Mouse (Mus musculus) myocyte (in vitro differentiated cells): Measurements from ENCODE around the gene Nsun2. TPM values are rescaled to one million over a fixed set of nuclear protein-coding genes. Genes with fewer than 3 reads are reported as not detected.

Experiments
- H3K27me3 ChIP-seq: one replicate; pipeline ENCODE4 v1.6.1; 2011; ENCODE audit not compliant: control insufficient read depth, insufficient read depth, insufficient read length
- H3K36me3 ChIP-seq: one replicate; pipeline ENCODE4 v1.6.1; 2011; ENCODE audit not compliant: control insufficient read depth, insufficient read depth
- H3K4me2 ChIP-seq: one replicate; pipeline ENCODE4 v1.6.1; 2011; ENCODE audit warnings: low read depth, control low read depth
- H3K4me3 ChIP-seq: one replicate; pipeline ENCODE4 v1.5.1; 2011; ENCODE audit warnings: mild to moderate bottlenecking, control low read depth, moderate library complexity
- H3K79me2 ChIP-seq: one replicate; pipeline ENCODE4 v1.6.1; 2011; ENCODE audit not compliant: control insufficient read depth, insufficient read depth
- H3ac ChIP-seq: one replicate; pipeline ENCODE4 v1.6.1; 2011; ENCODE audit not compliant: control insufficient read depth, insufficient read length
- CEBPB ChIP-seq: IDR thresholded peaks from 2 replicates; pipeline ENCODE4 v1.6.1; 2011; ENCODE audit warnings: mild to moderate bottlenecking, moderate library complexity; ENCODE audit not compliant: poor library complexity, insufficient read depth, severe bottlenecking
- E2F4 ChIP-seq: IDR thresholded peaks from one replicate; pipeline ENCODE4 v1.6.1; 2011; ENCODE audit warnings: mild to moderate bottlenecking, control low read depth, moderate library complexity; ENCODE audit not compliant: insufficient read depth
- MAX ChIP-seq: IDR thresholded peaks from one replicate; pipeline ENCODE4 v1.6.1; 2011; ENCODE audit warnings: low read depth, mild to moderate bottlenecking, control low read depth
- MYOD1 ChIP-seq, 3 experiments: IDR thresholded peaks; one replicate each; pipeline ENCODE4 v1.6.1; 2011; ENCODE audit warnings: control low read depth in 2 of 3, low read depth in 2 of 3, mild to moderate bottlenecking in 2 of 3, moderate library complexity in 1 of 3; ENCODE audit not compliant: insufficient read length in 2 of 3, control insufficient read depth in 1 of 3
- MYOG ChIP-seq, 3 experiments: IDR thresholded peaks; one replicate each; pipeline ENCODE4 v1.6.1; 2011; ENCODE audit warnings: control low read depth in 2 of 3, low read depth in 2 of 3, mild to moderate bottlenecking in 2 of 3; ENCODE audit not compliant: insufficient read length in 2 of 3, control insufficient read depth in 1 of 3, insufficient read depth in 1 of 3
- POLR2A ChIP-seq: IDR thresholded peaks from one replicate; pipeline ENCODE4 v1.6.1; 2011; ENCODE audit warnings: low read depth, mild to moderate bottlenecking, control low read depth, moderate library complexity; ENCODE audit not compliant: insufficient read length
- POLR2AphosphoS2 ChIP-seq: IDR thresholded peaks from one replicate; pipeline ENCODE4 v1.6.1; 2011; ENCODE audit warnings: low read depth, control low read depth; ENCODE audit not compliant: insufficient read length
- REST ChIP-seq: IDR thresholded peaks from one replicate; pipeline ENCODE4 v1.6.1; 2011; ENCODE audit warnings: mild to moderate bottlenecking, control low read depth, moderate library complexity; ENCODE audit not compliant: insufficient read depth, insufficient read length
- SRF ChIP-seq: IDR thresholded peaks from one replicate; pipeline ENCODE4 v1.6.1; 2011; ENCODE audit warnings: low read depth; ENCODE audit not compliant: control insufficient read depth, insufficient read length
- TCF12 ChIP-seq: IDR thresholded peaks from one replicate; pipeline ENCODE4 v1.6.1; 2011; ENCODE audit warnings: mild to moderate bottlenecking, control low read depth; ENCODE audit not compliant: poor library complexity, insufficient read depth, severe bottlenecking
- TCF3 ChIP-seq: IDR thresholded peaks from one replicate; pipeline ENCODE4 v1.6.1; 2011; ENCODE audit warnings: low read depth, control low read depth; ENCODE audit not compliant: insufficient read length
- USF1 ChIP-seq: IDR thresholded peaks from one replicate; pipeline ENCODE4 v1.6.1; 2011; ENCODE audit warnings: low read depth, mild to moderate bottlenecking, control low read depth, moderate library complexity
- polyA plus RNA-seq: library from polyadenylated mRNA; unstranded; fragments of >200 nt; fragmentation: generic; extraction: Trizol; gene quantifications from one replicate; pipeline ENCODE4 v1.2.1, GENCODE M21; 2012; ENCODE audit warnings: missing spikeins

The Nsun2 gene
- polyA plus RNA-seq, 1 experiment = 60.4 TPM

- no peaks in the 10 kb centered on the region for H3K36me3 ChIP-seq
- no peak overlapping the region for H3ac ChIP-seq
- no peaks in the 10 kb centered on the region for H3K27me3 ChIP-seq
- H3K79me2 ChIP-seq = no peaks in the 10 kb centered on the region
- TF ChIP-seq MAX (no peak), MYOD1 (IDR thresholded peaks at IDR 0.05; ENCODE audit: control insufficient read depth in 1 of 3, insufficient read length in 2 of 3, low read depth in 2 of 3) (no peak), TCF3 (no peak), E2F4 (no peak), MYOG (IDR thresholded peaks at IDR 0.05; ENCODE audit: control insufficient read depth in 1 of 3, insufficient read depth in 1 of 3, insufficient read length in 2 of 3, low read depth in 2 of 3) (no peak)
- H3K4me3 ChIP-seq = no peak overlapping the region
- no peak overlapping the region for H3K4me2 ChIP-seq
Observed at GRCm38 (mm10) chr13:69572594-69572993, 39.0 kb downstream of the Nsun2 start.

DNA sequence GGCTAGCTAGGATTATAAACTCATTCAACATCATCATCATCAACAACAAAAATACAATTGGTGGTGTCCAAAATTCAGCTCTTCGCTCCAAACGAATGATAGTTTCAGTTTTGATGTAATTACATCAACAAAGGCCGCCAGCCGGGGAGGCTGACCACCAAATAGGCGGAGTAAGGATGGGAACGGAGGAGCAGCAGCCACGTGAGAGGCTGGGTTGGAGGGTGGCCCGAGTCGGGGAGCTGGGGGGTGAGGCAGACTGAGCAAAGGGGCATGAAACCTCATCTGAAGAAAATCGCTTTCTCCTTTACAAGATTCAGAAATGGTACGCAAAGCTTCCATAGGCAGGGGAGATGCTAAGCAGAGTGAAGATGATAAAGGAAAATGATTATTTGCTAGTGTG is 43.1 kb downstream of the Nsun2 start:
- no peak overlapping the region for H3ac ChIP-seq
- TF ChIP-seq REST = no peak
- no peak for TF ChIP-seq POLR2AphosphoS2
- TF ChIP-seq POLR2A = no peak
- TF ChIP-seq E2F4 = no peak
- TF ChIP-seq MYOG (IDR thresholded peaks at IDR 0.05; ENCODE audit: control insufficient read depth in 1 of 3, insufficient read depth in 1 of 3, insufficient read length in 2 of 3, low read depth in 2 of 3) = no peak
- TF ChIP-seq CEBPB = no peak
- TF ChIP-seq TCF12 = no peak
- no peak overlapping the region for H3K4me3 ChIP-seq
- H3K79me2 ChIP-seq = no peaks in the 10 kb centered on the region
- H3K27me3 ChIP-seq = no peaks in the 10 kb centered on the region
- no peak overlapping the region for H3K4me2 ChIP-seq
- no peaks in the 10 kb centered on the region for H3K36me3 ChIP-seq

GRCm38 (mm10) chr13:69577181-69577834 is 43.8 kb downstream of the Nsun2 start:
- H3K27me3 ChIP-seq = no peaks in the 10 kb centered on the region
- H3K4me2 ChIP-seq = no peak overlapping the region
- no peak for TF ChIP-seq SRF
- TF ChIP-seq MYOG (IDR thresholded peaks at IDR 0.05; ENCODE audit: control insufficient read depth in 1 of 3, insufficient read depth in 1 of 3, insufficient read length in 2 of 3, low read depth in 2 of 3) = no peak
- TF ChIP-seq TCF12 = no peak
- TF ChIP-seq CEBPB = no peak
- TF ChIP-seq E2F4 = no peak
- TF ChIP-seq POLR2AphosphoS2 = no peak
- TF ChIP-seq TCF3 = no peak
- H3K79me2 ChIP-seq = no peaks in the 10 kb centered on the region
- H3K36me3 ChIP-seq = no peaks in the 10 kb centered on the region
- no peak overlapping the region for H3ac ChIP-seq
- no peak overlapping the region for H3K4me3 ChIP-seq

GRCm38 (mm10) chr13:69582411-69582810 is 48.9 kb downstream of the Nsun2 start:
- Histone ChIP-seq H3K4me3 (no peak overlapping the region), H3ac (no peak overlapping the region), H3K27me3 (no peaks in the 10 kb centered on the region), H3K79me2 (no peaks in the 10 kb centered on the region), H3K36me3 (no peaks in the 10 kb centered on the region), H3K4me2 (no peak overlapping the region)
- no peak for TF ChIP-seq E2F4
- TF ChIP-seq TCF3 = no peak
- TF ChIP-seq CEBPB = no peak
- no peak for TF ChIP-seq POLR2A
- TF ChIP-seq SRF = no peak
- TF ChIP-seq TCF12 = no peak
- no peak for TF ChIP-seq USF1
- TF ChIP-seq MYOG (IDR thresholded peaks at IDR 0.05; ENCODE audit: control insufficient read depth in 1 of 3, insufficient read depth in 1 of 3, insufficient read length in 2 of 3, low read depth in 2 of 3) = no peak
- TF ChIP-seq POLR2AphosphoS2 = no peak
- no peak for TF ChIP-seq MYOD1 (IDR thresholded peaks at IDR 0.05; ENCODE audit: control insufficient read depth in 1 of 3, insufficient read length in 2 of 3, low read depth in 2 of 3)

DNA sequence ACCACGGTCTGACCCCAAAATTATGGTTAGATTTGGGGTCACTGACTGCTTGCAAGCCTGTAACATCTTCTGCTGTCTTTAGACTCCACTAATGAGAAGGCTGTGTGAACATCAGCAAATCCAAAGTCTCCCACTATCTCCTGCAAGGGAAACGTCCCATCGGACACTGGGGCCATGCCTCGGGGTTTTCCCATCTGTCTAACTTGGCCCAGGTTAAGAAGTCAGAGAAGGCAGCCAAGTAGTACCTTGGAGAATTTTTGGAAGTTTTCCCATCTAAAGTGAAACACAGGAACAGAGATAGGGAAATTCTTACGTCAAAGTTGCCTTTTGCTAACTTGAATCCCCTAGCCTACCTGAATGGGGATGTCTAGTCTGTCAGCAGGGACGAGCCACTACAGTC is 50.0 kb downstream of the Nsun2 start:
- no peak for TF ChIP-seq POLR2AphosphoS2
- no peak for TF ChIP-seq CEBPB
- no peak for TF ChIP-seq MYOD1 (IDR thresholded peaks at IDR 0.05; ENCODE audit: control insufficient read depth in 1 of 3, insufficient read length in 2 of 3, low read depth in 2 of 3)
- no peak overlapping the region for H3K4me2 ChIP-seq
- H3ac ChIP-seq = no peak overlapping the region
- H3K4me3 ChIP-seq = no peak overlapping the region
- no peaks in the 10 kb centered on the region for H3K36me3 ChIP-seq
- no peaks in the 10 kb centered on the region for H3K27me3 ChIP-seq
- H3K79me2 ChIP-seq = no peaks in the 10 kb centered on the region
